In genomic region chr8:119861706-119862389, GRCm38 (mm10) we compare ENCODE assay signal across 8 mouse cellular contexts. TPM values are rescaled to one million over a fixed set of nuclear protein-coding genes. Genes with fewer than 3 reads are reported as not detected.
A peak's percentile ranks its signal among the peaks of the same experiment; 100 is the strongest.
DNase-seq lines count a peak whose midpoint lies in the region; ATAC-seq lines count a peak whose summit lies in the region.

Klhl36 (plus strand) TSS chr8:119862266.

- WGBS in lung, embryonic 16.5 days: under 1% methylated on average over 35 of the region's 35 CpGs

- H3K9ac ChIP-seq in lung, embryonic 16.5 days (ENCODE audit: low read length): peak within 1 kb of the TSS; percentile 81

- no peaks in the 10 kb centered on the region for H3K27me3 ChIP-seq in lung, embryonic 16.5 days (ENCODE audit: control insufficient read depth, insufficient read depth, low read depth, low read length)

- H3K27ac ChIP-seq in lung, embryonic 16.5 days (ENCODE audit: low read length): peak within 1 kb of the TSS; percentile 15; the same call in 1 of the 2 replicates

- H3K4me2 ChIP-seq in lung, embryonic 16.5 days (ENCODE audit: low read depth, low read length): peak within 1 kb of the TSS; percentile 79

- peaks cover 13% of the 10 kb centered on the region for H3K4me1 ChIP-seq in lung, embryonic 16.5 days (replicated peaks; ENCODE audit: control insufficient read depth, insufficient read depth, low read length)

- ATAC-seq in hematopoietic stem cell, adult 5-6 weeks (replicated peaks in 1 of 2; ENCODE audit: insufficient read depth in 1 of 2, low FRiP score in 2 of 2, low TSS enrichment in 1 of 2, low read depth in 1 of 2, poor library complexity in 2 of 2, severe bottlenecking in 2 of 2): peak; percentile 97 to 98
- ATAC-seq in lung, embryonic 16.5 days (ENCODE audit: low read depth): peak; percentile 99

- no peaks in the 10 kb centered on the region for H3K9me3 ChIP-seq in lung, embryonic 16.5 days (ENCODE audit: control insufficient read depth, low read length)

- peak; percentile 66 for DNase-seq in MEL-GATA-1-ER (ENCODE audit: extremely low read depth, low read depth)
- DNase-seq in cerebellum, adult 8-10 months: peak; percentile 98
- peak; percentile 87 for DNase-seq in forelimb bud, embryonic 11.5 days (ENCODE audit: low read depth, low spot score)
- peak; percentile 91 for DNase-seq in layer of hippocampus, adult 9-10 months (ENCODE audit: low spot score)
- DNase-seq in ovary, postnatal 10 days (ENCODE audit: low spot score): peak; percentile 92
- DNase-seq in thymus, postnatal 10 days (ENCODE audit: low spot score in 2 of 2): peak; percentile 96 to 98

- no peaks in the 10 kb centered on the region for H3K36me3 ChIP-seq in lung, embryonic 16.5 days (ENCODE audit: control insufficient read depth, insufficient read depth, low read length)

- peak within 1 kb of the TSS; percentile 58 for H3K4me3 ChIP-seq in lung, embryonic 16.5 days (ENCODE audit: low read length)

RNA-seq across cellular contexts. Expression of gene Klhl36, which starts in this region (rescaled TPM):
- 8.1 and 9.3 TPM in 2 replicates for total RNA-seq in hematopoietic stem cell, adult 5-6 weeks (2017)
- polyA plus RNA-seq in lung, embryonic 16.5 days (2015; fragmentation: Nextera tagmentation; extraction: Ambion mirVana): 14.5 and 15.0 TPM in 2 replicates

Comparison
In these comparisons a context has a peak if more than half of its experiments do, and no peak if none do; other contexts are left out.
1. Peak in every context shown above with its lines: DNase-seq, ATAC-seq, H3K4me3 ChIP-seq and H3K27ac ChIP-seq.